Mouse (Mus musculus) adipocyte (in vitro differentiated cells): ENCODE data around the gene Gm17428.
"Not testable (repeated sequence)": the region's sequence is repeated elsewhere in the genome, so short reads cannot be mapped to it uniquely, and the experiment has no call there.

ENCODE experiments used
- DNase-seq: peaks from one replicate; pipeline ENCODE4 v3.0.0-alpha.2; 2016; ENCODE audit warnings: low spot score

Gm17428 gene

GRCm38 (mm10) chr14:54953664-54954206 is 23.0 kb upstream of the Gm17428 start:
- no peak for DNase-seq

GRCm38 (mm10) chr14:54954474-54954873 is 22.3 kb upstream of the Gm17428 start:
- no peak for DNase-seq

- no peak for DNase-seq
These were observed 21.3 kb upstream of the Gm17428 start for GRCm38 (mm10) chr14:54955481-54955880.

GRCm38 (mm10) chr14:54956533-54956932 is 20.2 kb upstream of the Gm17428 start:
- DNase-seq = no peak

GRCm38 (mm10) chr14:54958503-54958902 is 18.2 kb upstream of the Gm17428 start:
- DNase-seq = no peak

GRCm38 (mm10) chr14:54959197-54959596 is 17.5 kb upstream of the Gm17428 start:
- no peak for DNase-seq

- not testable (repeated sequence) for DNase-seq
These were observed 16.7 kb upstream of the Gm17428 start for GRCm38 (mm10) chr14:54959853-54960613.

GRCm38 (mm10) chr14:54960769-54961168 is 16.0 kb upstream of the Gm17428 start:
- DNase-seq = no peak

- DNase-seq = no peak
These were observed 15.2 kb upstream of the Gm17428 start for GRCm38 (mm10) chr14:54961487-54961886.

GRCm38 (mm10) chr14:54962714-54963113 is 14.0 kb upstream of the Gm17428 start:
- no peak for DNase-seq

GRCm38 (mm10) chr14:54963727-54964126 is 13.0 kb upstream of the Gm17428 start:
- no peak for DNase-seq

GRCm38 (mm10) chr14:54965044-54965443 is 11.7 kb upstream of the Gm17428 start:
- no peak for DNase-seq

- no peak for DNase-seq
These were observed 11.1 kb upstream of the Gm17428 start for GRCm38 (mm10) chr14:54965631-54966030.

GRCm38 (mm10) chr14:54966320-54966977 is 10.3 kb upstream of the Gm17428 start, which contains the start of gene Myh6:
Gene Myh6 (minus strand): TSS chr14:54966927.
- no peak for DNase-seq

- DNase-seq = no peak
These were observed 8.9 kb upstream of the Gm17428 start for GRCm38 (mm10) chr14:54967874-54968273.

- no peak for DNase-seq
These were observed 8.4 kb upstream of the Gm17428 start for GRCm38 (mm10) chr14:54968344-54968743.

- not testable (repeated sequence) for DNase-seq
These were observed 3.9 kb upstream of the Gm17428 start for GRCm38 (mm10) chr14:54972786-54973185.

GRCm38 (mm10) chr14:54974068-54974791 is 2.5 kb upstream of the Gm17428 start:
- no peak for DNase-seq

- DNase-seq = no peak
These were observed 1.9 kb downstream of the Gm17428 start for GRCm38 (mm10) chr14:54978664-54979063.

- no peak for DNase-seq
These were observed 5.2 kb downstream of the Gm17428 start for GRCm38 (mm10) chr14:54981934-54982333.

- DNase-seq = not testable (repeated sequence)
These were observed 11.7 kb downstream of the Gm17428 start for GRCm38 (mm10) chr14:54988350-54988874.

GRCm38 (mm10) chr14:54988882-54989281 is 12.1 kb downstream of the Gm17428 start:
- no peak for DNase-seq
